Mouse (Mus musculus): ENCODE results near the gene Gm44805. TPM values are rescaled to one million over a fixed set of nuclear protein-coding genes. Genes with fewer than 3 reads are reported as not detected.
A peak's percentile ranks its signal among the peaks of the same experiment; 100 is the strongest.

The Gm44805 gene
- total RNA-seq, 2 experiments from 2014 or later, result not detected

GRCm38 (mm10) chr7:19666750-19667149 lies 14.5 kb downstream of the Gm44805 start:
- H3K27ac ChIP-seq, result peak overlapping the region; percentile 24; the same call in 1 of the 2 replicates
- intact Hi-C loops (cut with DNase I), result no loop called here
- peak; percentile 7; the same call in 1 of the 2 replicates for TF ChIP-seq CTCF (IDR thresholded peaks at IDR 0.05)
- no peak for DNase-seq
- no peak overlapping the region for H3K4me3 ChIP-seq

GRCm38 (mm10) chr7:19664955-19665841 lies 16.0 kb downstream of the Gm44805 start, which contains the start of gene Clptm1:
TSS of gene Clptm1 (minus strand) at chr7:19665033.
- peak within 1 kb of the TSS; percentile 92 for H3K27ac ChIP-seq
- peak; percentile 29; the same call in 1 of the 2 replicates for TF ChIP-seq CTCF (IDR thresholded peaks at IDR 0.05)
- intact Hi-C loops (cut with DNase I), result no loop called here
- peak; percentile 98 for DNase-seq
- H3K4me3 ChIP-seq, result peak within 1 kb of the TSS; percentile 77

- intact Hi-C loops (cut with DNase I), result no loop called here
- no peak for DNase-seq
- Histone ChIP-seq H3K27ac (peak overlapping the region; percentile 92), H3K4me3 (peak overlapping the region; percentile 77)
- no peak; the same call in 1 of the 2 replicates for TF ChIP-seq CTCF (IDR thresholded peaks at IDR 0.05)
Measured at GRCm38 (mm10) chr7:19664455-19664954, 16.7 kb downstream of the Gm44805 start.

- Histone ChIP-seq H3K4me3 (peak overlapping the region; percentile 77), H3K27ac (peak overlapping the region; percentile 92)
- DNase-seq, result no peak
- intact Hi-C loops (cut with DNase I), result no loop called here
- no peak for TF ChIP-seq CTCF (IDR thresholded peaks at IDR 0.05)
Measured at GRCm38 (mm10) chr7:19663940-19664339, 17.3 kb downstream of the Gm44805 start.

- no peak for DNase-seq
- Histone ChIP-seq H3K27ac (no peak overlapping the region), H3K4me3 (no peak overlapping the region)
- no peak for TF ChIP-seq CTCF (IDR thresholded peaks at IDR 0.05)
- intact Hi-C loops (cut with DNase I), result no loop called here
Measured at GRCm38 (mm10) chr7:19652614-19653013, 28.6 kb downstream of the Gm44805 start.

- Histone ChIP-seq H3K4me3 (no peak overlapping the region), H3K27ac (no peak overlapping the region)
- no peak for TF ChIP-seq CTCF (IDR thresholded peaks at IDR 0.05)
- DNase-seq, result no peak
- intact Hi-C loops (cut with DNase I), result no loop called here
Measured at GRCm38 (mm10) chr7:19651063-19651786, 30.0 kb downstream of the Gm44805 start.

GRCm38 (mm10) chr7:19641223-19641622 lies 40.0 kb downstream of the Gm44805 start:
- Histone ChIP-seq H3K27ac (no peak overlapping the region), H3K4me3 (no peak overlapping the region)
- intact Hi-C loops (cut with DNase I), result no loop called here
- TF ChIP-seq CTCF (IDR thresholded peaks at IDR 0.05), result no peak
- DNase-seq, result no peak

- intact Hi-C loops (cut with DNase I), result no loop called here
- H3K27ac ChIP-seq, result peak overlapping the region; percentile 83
- no peak overlapping the region for H3K4me3 ChIP-seq
- no peak for DNase-seq
- no peak for TF ChIP-seq CTCF (IDR thresholded peaks at IDR 0.05)
Measured at GRCm38 (mm10) chr7:19635074-19635827, 46.0 kb downstream of the Gm44805 start.

- TF ChIP-seq CTCF (IDR thresholded peaks at IDR 0.05), result no peak
- H3K4me3 ChIP-seq, result no peak overlapping the region
- DNase-seq, result peak; percentile 82
- peak overlapping the region; percentile 83 for H3K27ac ChIP-seq
- intact Hi-C loops (cut with DNase I), result no loop called here
Measured at GRCm38 (mm10) chr7:19634591-19634990, 46.6 kb downstream of the Gm44805 start.

- no peak for TF ChIP-seq CTCF (IDR thresholded peaks at IDR 0.05)
- Histone ChIP-seq H3K27ac (no peak overlapping the region; the same call in 1 of the 2 replicates), H3K4me3 (no peak overlapping the region)
- DNase-seq, result no peak
- intact Hi-C loops (cut with DNase I), result no loop called here
Measured at GRCm38 (mm10) chr7:19633855-19634254, 47.4 kb downstream of the Gm44805 start.

- no peak overlapping the region for H3K4me3 ChIP-seq
- no peak overlapping the region for H3K27ac ChIP-seq
- no peak for TF ChIP-seq CTCF (IDR thresholded peaks at IDR 0.05)
- intact Hi-C loops (cut with DNase I), result no loop called here
- DNase-seq, result no peak
Measured at GRCm38 (mm10) chr7:19633197-19633596, 48.0 kb downstream of the Gm44805 start.

- TF ChIP-seq CTCF (IDR thresholded peaks at IDR 0.05), result no peak
- H3K4me3 ChIP-seq, result no peak overlapping the region
- no peak overlapping the region for H3K27ac ChIP-seq
- DNase-seq, result no peak
- intact Hi-C loops (cut with DNase I), result no loop called here
Measured at GRCm38 (mm10) chr7:19632720-19633119, 48.5 kb downstream of the Gm44805 start.
